Mouse (Mus musculus) cerebellum, postnatal 14 days (tissue): ENCODE results near the gene Olfr715.
"Not testable (repeated sequence)": the region's sequence is repeated elsewhere in the genome, so short reads cannot be mapped to it uniquely, and the experiment has no call there.

Experiments used
- DNase-seq, 2 experiments: peaks; one replicate each; pipeline ENCODE4 v3.0.0; 2021; ENCODE audit warnings: mixed read lengths in 2 of 2

Gene Olfr715

GRCm38 (mm10) chr7:107130983-107131382 lies at the start of gene Olfr715:
TSS of gene Olfr715 (minus strand) at chr7:107131083.
- not testable (repeated sequence) for DNase-seq

DNA sequence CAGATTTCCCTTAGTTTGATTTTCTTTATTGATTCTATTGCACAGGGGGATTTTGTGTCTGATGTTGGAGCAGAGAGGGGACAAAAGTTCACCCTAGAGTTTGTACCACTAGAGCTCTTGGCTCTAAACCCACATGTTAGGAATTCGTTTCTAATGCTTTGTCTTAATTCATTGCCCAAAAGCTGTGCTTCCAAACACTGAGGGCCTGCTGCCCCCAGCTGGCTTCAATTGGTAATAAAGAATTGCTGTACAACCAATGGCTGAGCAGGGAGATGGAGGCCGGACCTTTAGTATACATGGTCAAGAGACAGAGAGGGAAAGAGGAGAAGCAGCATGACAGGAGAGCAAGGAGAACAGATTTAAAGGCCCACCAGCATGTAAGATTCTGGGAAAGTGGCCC lies 49.5 kb upstream of the Olfr715 start:
- DNase-seq: no peak

DNA sequence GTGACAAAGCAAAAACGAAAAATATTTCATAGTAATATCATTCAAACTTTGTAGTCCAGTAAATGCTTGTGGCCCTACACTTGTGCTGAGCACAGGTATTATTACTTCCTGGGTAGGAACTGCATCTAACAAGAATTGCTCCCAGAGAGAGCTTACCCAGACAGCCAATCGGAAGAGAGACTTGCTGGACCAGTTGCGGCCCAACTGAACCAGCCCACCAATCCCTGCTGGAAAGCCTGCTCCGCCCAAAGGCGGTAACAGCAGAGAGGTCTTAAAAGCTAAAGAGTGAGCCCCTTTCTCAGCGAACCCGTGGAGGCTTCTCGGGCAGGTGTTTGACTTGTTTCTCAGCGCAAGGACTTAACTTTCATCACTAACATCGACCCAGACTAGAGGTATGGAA lies 35.8 kb upstream of the Olfr715 start, which contains the start of gene Nlrp14:
Gene Nlrp14 (plus strand): TSS at position 301 of the 400 bp plus-strand sequence.
- DNase-seq: no peak

- DNase-seq: not testable (repeated sequence)
Observed at GRCm38 (mm10) chr7:107138027-107138426, 7.1 kb upstream of the Olfr715 start, which contains the start of gene Olfr716. TSS of gene Olfr716 (plus strand) at chr7:107138327.

- DNase-seq: not testable (repeated sequence)
Observed at GRCm38 (mm10) chr7:107110269-107110668, 20.6 kb downstream of the Olfr715 start, which contains the start of gene Olfr715b. TSS of gene Olfr715b (minus strand) at chr7:107110369.

- DNase-seq: no peak
Observed at GRCm38 (mm10) chr7:107092920-107093319, 38.0 kb downstream of the Olfr715 start, which contains the start of gene Olfr17. TSS of gene Olfr17 (plus strand) at chr7:107093220.
